Mouse (Mus musculus) megakaryocyte, embryonic 14.5 days (primary cell): Measurements from ENCODE around the gene Zfp82.

Source experiments
- FLI1 ChIP-seq: IDR thresholded peaks from 2 replicates; pipeline ENCODE4 v1.6.1; 2012; ENCODE audit warnings: low read length, inconsistent platforms, mixed read lengths
- GATA1 ChIP-seq: IDR thresholded peaks from 3 replicates; pipeline ENCODE4 v1.6.1; 2012; ENCODE audit warnings: mixed read lengths, low read length, inconsistent platforms, borderline replicate concordance

- TF ChIP-seq GATA1 (no peak), FLI1 (no peak)
These were observed 49.4 kb downstream of the Zfp82 start for GRCm38 (mm10) chr7:30023324-30023723.
